Mouse (Mus musculus): ENCODE results near the gene Hnrnph3. TPM values are rescaled to one million over a fixed set of nuclear protein-coding genes. Genes with fewer than 3 reads are reported as not detected.
"Not testable (repeated sequence)": the region's sequence is repeated elsewhere in the genome, so short reads cannot be mapped to it uniquely, and the experiment has no call there.

Hnrnph3 gene
- total and polyA plus RNA-seq, 3 experiments, result 7.3 to 28.8 (median 26.2) TPM

DNA sequence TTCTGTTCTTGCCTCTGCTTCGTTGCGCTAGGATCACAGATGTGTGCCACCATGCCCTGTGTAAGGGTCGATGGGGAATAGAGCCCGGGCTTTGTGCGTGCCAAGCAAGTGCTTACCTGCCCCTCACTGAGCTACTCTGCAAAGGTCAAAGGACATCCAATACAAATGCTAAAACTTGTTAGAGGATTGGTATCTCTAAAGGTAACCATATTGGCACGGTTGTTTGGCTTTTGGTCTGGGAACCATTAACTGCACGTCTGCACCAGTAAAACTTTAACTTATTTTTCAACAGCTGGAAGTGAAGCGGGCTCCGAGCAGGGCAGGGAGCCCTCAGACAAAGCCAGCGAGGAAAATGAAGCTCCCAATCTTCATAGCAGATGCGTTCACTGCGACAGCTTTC is 37.2 kb upstream of the Hnrnph3 start:
- Histone ChIP-seq H3K36me3 (replicated peaks) (no peaks in the 10 kb centered on the region), H3K9me3 (replicated peaks) (no peaks in the 10 kb centered on the region), H3K27me3 (ENCODE audit: insufficient read depth, low read length) (peaks cover 6% of the 10 kb centered on the region; the same call in 1 of the 2 replicates), H3K4me3 (ENCODE audit: low read depth, low read length) (no peak overlapping the region), H3K4me1 (ENCODE audit: insufficient read depth, low read depth, low read length) (no peaks in the 10 kb centered on the region)
- ATAC-seq (ENCODE audit: extremely low read depth, insufficient number of reproducible peaks, low FRiP score, poor library complexity, severe bottlenecking) (no peak), DNase-seq (ENCODE audit: low spot score) (no peak)
- no peak for TF ChIP-seq TAL1 (conservative IDR thresholded peaks at IDR 0.05; ENCODE audit: low read depth, low read length)

- ATAC-seq (ENCODE audit: extremely low read depth, insufficient number of reproducible peaks, low FRiP score, poor library complexity, severe bottlenecking) (no peak), DNase-seq (ENCODE audit: low spot score) (no peak)
- TF ChIP-seq GATA1 (IDR thresholded peaks at IDR 0.05; ENCODE audit: borderline replicate concordance, low read length), result no peak
- TF ChIP-seq POLR2AphosphoS5 (IDR thresholded peaks at IDR 0.05; ENCODE audit: insufficient replicate concordance, low read depth, low read length), result no peak
- TF ChIP-seq TAL1 (conservative IDR thresholded peaks at IDR 0.05; ENCODE audit: low read depth, low read length), result no peak
- TF ChIP-seq GATA2 (IDR thresholded peaks at IDR 0.05; ENCODE audit: borderline replicate concordance, low read depth, low read length), result no peak
- TF ChIP-seq CTCF (IDR thresholded peaks at IDR 0.05; ENCODE audit: low read depth, low read length), result no peak
- no peaks in the 10 kb centered on the region for H3K36me3 ChIP-seq (replicated peaks)
- H3K4me3 ChIP-seq (ENCODE audit: low read depth, low read length), result no peak overlapping the region
- H3K9me3 ChIP-seq (replicated peaks), result no peaks in the 10 kb centered on the region
- H3K4me1 ChIP-seq (ENCODE audit: insufficient read depth, low read depth, low read length), result no peaks in the 10 kb centered on the region
- H3K27me3 ChIP-seq (ENCODE audit: insufficient read depth, low read length), result peaks cover 6% of the 10 kb centered on the region; the same call in 1 of the 2 replicates
Measured at GRCm38 (mm10) chr10:63060406-63060805, 36.4 kb upstream of the Hnrnph3 start.

DNA sequence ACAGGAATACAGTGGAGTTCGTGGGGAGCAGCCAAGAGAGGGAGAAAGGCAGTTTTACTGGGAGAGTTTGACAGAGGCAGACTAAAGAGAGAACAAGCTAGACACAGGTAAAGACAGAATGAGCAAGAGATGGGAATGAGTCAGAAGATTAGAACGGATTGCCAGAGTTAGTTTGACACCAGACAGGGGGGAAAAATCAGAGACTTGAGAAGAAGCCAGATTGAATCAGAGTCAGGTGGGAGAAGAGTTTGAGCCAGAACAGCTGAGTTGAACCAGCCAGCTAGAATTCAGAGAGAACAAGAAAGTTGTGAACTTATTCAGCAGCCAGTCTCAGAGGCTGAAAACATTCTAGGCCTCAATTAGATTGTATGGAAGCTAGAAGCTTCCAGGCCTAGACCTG is 35.8 kb upstream of the Hnrnph3 start, which contains the start of gene Pbld1:
Gene Pbld1 (plus strand): TSS at position 301 of the 400 bp plus-strand sequence.
- ATAC-seq (ENCODE audit: extremely low read depth, insufficient number of reproducible peaks, low FRiP score, poor library complexity, severe bottlenecking) (no peak), DNase-seq (ENCODE audit: low spot score) (no peak)
- Histone ChIP-seq H3K4me3 (ENCODE audit: low read depth, low read length) (no peak within 1 kb of the TSS), H3K27me3 (ENCODE audit: insufficient read depth, low read length) (peaks cover 6% of the 10 kb centered on the region; the same call in 1 of the 2 replicates), H3K36me3 (replicated peaks) (no peaks in the 10 kb centered on the region), H3K9me3 (replicated peaks) (no peaks in the 10 kb centered on the region), H3K4me1 (ENCODE audit: insufficient read depth, low read depth, low read length) (no peaks in the 10 kb centered on the region)
- TF ChIP-seq GATA2 (IDR thresholded peaks at IDR 0.05; ENCODE audit: borderline replicate concordance, low read depth, low read length) (no peak), CTCF (IDR thresholded peaks at IDR 0.05; ENCODE audit: low read depth, low read length) (no peak), GATA1 (IDR thresholded peaks at IDR 0.05; ENCODE audit: borderline replicate concordance, low read length) (no peak), TAL1 (conservative IDR thresholded peaks at IDR 0.05; ENCODE audit: low read depth, low read length) (no peak), POLR2AphosphoS5 (IDR thresholded peaks at IDR 0.05; ENCODE audit: insufficient replicate concordance, low read depth, low read length) (no peak)

- DNase-seq (ENCODE audit: low spot score) (no peak), ATAC-seq (ENCODE audit: extremely low read depth, insufficient number of reproducible peaks, low FRiP score, poor library complexity, severe bottlenecking) (no peak)
- Histone ChIP-seq H3K27me3 (ENCODE audit: insufficient read depth, low read length) (peaks cover 3% of the 10 kb centered on the region; the same call in 1 of the 2 replicates), H3K36me3 (replicated peaks) (no peaks in the 10 kb centered on the region), H3K9me3 (replicated peaks) (no peaks in the 10 kb centered on the region), H3K4me3 (ENCODE audit: low read depth, low read length) (no peak overlapping the region), H3K4me1 (ENCODE audit: insufficient read depth, low read depth, low read length) (no peaks in the 10 kb centered on the region)
- no peak for TF ChIP-seq TAL1 (conservative IDR thresholded peaks at IDR 0.05; ENCODE audit: low read depth, low read length)
- TF ChIP-seq GATA1 (IDR thresholded peaks at IDR 0.05; ENCODE audit: borderline replicate concordance, low read length), result no peak
- no peak for TF ChIP-seq POLR2AphosphoS5 (IDR thresholded peaks at IDR 0.05; ENCODE audit: insufficient replicate concordance, low read depth, low read length)
- TF ChIP-seq CTCF (IDR thresholded peaks at IDR 0.05; ENCODE audit: low read depth, low read length), result no peak
- TF ChIP-seq GATA2 (IDR thresholded peaks at IDR 0.05; ENCODE audit: borderline replicate concordance, low read depth, low read length), result no peak
Measured at GRCm38 (mm10) chr10:63056966-63057750, 33.1 kb upstream of the Hnrnph3 start.

- Histone ChIP-seq H3K9me3 (replicated peaks) (no peaks in the 10 kb centered on the region), H3K4me3 (ENCODE audit: low read depth, low read length) (no peak overlapping the region), H3K36me3 (replicated peaks) (no peaks in the 10 kb centered on the region), H3K4me1 (ENCODE audit: insufficient read depth, low read depth, low read length) (no peaks in the 10 kb centered on the region), H3K27me3 (ENCODE audit: insufficient read depth, low read length) (no peaks in the 10 kb centered on the region)
- ATAC-seq (ENCODE audit: extremely low read depth, insufficient number of reproducible peaks, low FRiP score, poor library complexity, severe bottlenecking) (no peak), DNase-seq (ENCODE audit: low spot score) (no peak)
- no peak for TF ChIP-seq CTCF (IDR thresholded peaks at IDR 0.05; ENCODE audit: low read depth, low read length)
- TF ChIP-seq GATA1 (IDR thresholded peaks at IDR 0.05; ENCODE audit: borderline replicate concordance, low read length), result no peak
- no peak for TF ChIP-seq TAL1 (conservative IDR thresholded peaks at IDR 0.05; ENCODE audit: low read depth, low read length)
- TF ChIP-seq POLR2AphosphoS5 (IDR thresholded peaks at IDR 0.05; ENCODE audit: insufficient replicate concordance, low read depth, low read length), result no peak
- TF ChIP-seq GATA2 (IDR thresholded peaks at IDR 0.05; ENCODE audit: borderline replicate concordance, low read depth, low read length), result no peak
Measured at GRCm38 (mm10) chr10:63054586-63054985, 30.6 kb upstream of the Hnrnph3 start.

DNA sequence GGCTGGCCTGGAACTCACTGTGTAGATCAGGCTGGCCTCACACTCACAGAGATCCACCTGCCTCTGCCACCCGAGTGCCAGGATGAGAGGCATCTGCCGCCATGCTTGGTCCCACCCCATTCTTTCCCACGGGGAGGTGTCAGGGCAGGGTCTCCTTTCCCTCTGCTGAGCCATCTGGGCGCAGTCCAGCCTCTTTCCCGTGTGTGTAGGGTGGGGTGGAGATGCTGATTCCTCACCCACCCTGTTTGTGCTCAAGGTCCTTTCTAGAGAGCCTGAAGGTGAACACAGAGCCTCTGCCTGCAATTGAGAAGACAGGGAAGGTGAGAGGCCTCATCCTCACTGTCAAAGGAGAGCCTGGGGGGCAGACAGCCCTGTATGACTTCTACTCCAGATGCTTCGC is 30.1 kb upstream of the Hnrnph3 start:
- not testable (repeated sequence) for H3K27me3 ChIP-seq (ENCODE audit: insufficient read depth, low read length)

More for the DNA sequence above, 30.1 kb upstream of the Hnrnph3 start:
- not testable (repeated sequence) for DNase-seq (ENCODE audit: low spot score); ATAC-seq (ENCODE audit: extremely low read depth, insufficient number of reproducible peaks, low FRiP score, poor library complexity, severe bottlenecking); H3K4me1 ChIP-seq (ENCODE audit: insufficient read depth, low read depth, low read length); H3K9me3 ChIP-seq (replicated peaks); H3K36me3 ChIP-seq (replicated peaks); H3K4me3 ChIP-seq (ENCODE audit: low read depth, low read length)

Data from G1E (cell line).